Mouse (Mus musculus): ENCODE measurements at regions not wholly inside any gene's neighbourhood (a gene's known extent, or its start where the extent isn't known, plus 50 kb on each side); places are given as distances from the start of the nearest gene placed in this dataset.

- TF ChIP-seq CTCF (conservative IDR thresholded peaks at IDR 0.05; ENCODE audit: low read length) (no peak), POU5F1 (IDR thresholded peaks at IDR 0.05; ENCODE audit: borderline replicate concordance, low read length) (no peak)
Measured at GRCm38 (mm10) chr6:140112054-140112453, 70.8 kb upstream of the Plcz1 start.
